ENCODE assay signal across 11 mouse cellular contexts in genomic region chr17:10397336-10397735, GRCm38 (mm10).
A peak's percentile ranks its signal among the peaks of the same experiment; 100 is the strongest.
DNase-seq lines count a peak whose midpoint lies in the region; ATAC-seq and TF ChIP-seq lines count a peak whose summit lies in the region.
"Had no signal": no experiment of that assay in that cellular context is flagged by ENCODE, and none has a peak within 500 bp of the region (broad histone marks: within the 10 kb centered on the region; RNA-seq: fewer than 3 reads in every experiment).

No protein-coding gene starts in this region.

- TF ChIP-seq CTCF in heart, postnatal 0 days (IDR thresholded peaks at IDR 0.05; ENCODE audit: low read depth), result no peak

- peak overlapping the region; percentile 8; the same call in 1 of the 2 replicates for H3K27ac ChIP-seq in forebrain, embryonic 10.5 days
- no peak overlapping the region for H3K27ac ChIP-seq in forebrain, embryonic 12.5 days
- peak overlapping the region; percentile 31 for H3K27ac ChIP-seq in heart, postnatal 0 days (ENCODE audit: low read depth)
- H3K27ac ChIP-seq in hindbrain, embryonic 14.5 days, result peak overlapping the region; percentile 74
- H3K27ac ChIP-seq in midbrain, embryonic 14.5 days (replicated peaks; ENCODE audit: low read depth, low read length), result peak overlapping the region; percentile 37
- H3K27ac ChIP-seq in kidney, embryonic 16.5 days (ENCODE audit: low read length), result no peak overlapping the region
- H3K27ac ChIP-seq: stomach, postnatal 0 days had no signal

- no peak overlapping the region for H3K4me3 ChIP-seq in forebrain, embryonic 10.5 days
- no peak overlapping the region for H3K4me3 ChIP-seq in forebrain, embryonic 12.5 days (replicated peaks)
- no peak overlapping the region for H3K4me3 ChIP-seq in heart, postnatal 0 days (ENCODE audit: low read depth, low read length)
- H3K4me3 ChIP-seq in hindbrain, embryonic 14.5 days (replicated peaks; ENCODE audit: low read length), result no peak overlapping the region
- no peak overlapping the region for H3K4me3 ChIP-seq in midbrain, embryonic 14.5 days (replicated peaks; ENCODE audit: low read depth, low read length)
- no peak overlapping the region for H3K4me3 ChIP-seq in kidney, embryonic 16.5 days (ENCODE audit: low read length)
- H3K4me3 ChIP-seq: lung, embryonic 15.5 days had no signal

- intact Hi-C loops in heart, postnatal 25 days (cut with DNase I), result no loop called here

- H3K4me1 ChIP-seq in forebrain, embryonic 10.5 days, result peaks cover 67% of the 10 kb centered on the region
- H3K4me1 ChIP-seq in forebrain, embryonic 12.5 days, result peaks cover 49% of the 10 kb centered on the region
- H3K4me1 ChIP-seq in heart, postnatal 0 days (ENCODE audit: control insufficient read depth, insufficient read depth), result peaks cover 43% of the 10 kb centered on the region; the same call in 1 of the 2 replicates
- H3K4me1 ChIP-seq in hindbrain, embryonic 14.5 days (replicated peaks; ENCODE audit: control insufficient read depth, insufficient read depth, low read length), result peaks cover 17% of the 10 kb centered on the region
- peaks cover 19% of the 10 kb centered on the region; the same call in 1 of the 2 replicates for H3K4me1 ChIP-seq in midbrain, embryonic 14.5 days (ENCODE audit: control insufficient read depth, insufficient read depth, low read length)
- H3K4me1 ChIP-seq in kidney, embryonic 16.5 days (ENCODE audit: insufficient read depth, low read length), result peaks cover 10% of the 10 kb centered on the region

- 89% methylated on average over 11 of the region's 11 CpGs for WGBS in forebrain, embryonic 10.5 days
- 82% methylated on average over 11 of the region's 11 CpGs for WGBS in forebrain, embryonic 12.5 days
- WGBS in heart, postnatal 0 days, result 34% methylated on average over 11 of the region's 11 CpGs
- 55% methylated on average over 11 of the region's 11 CpGs for WGBS in hindbrain, embryonic 14.5 days
- 76% methylated on average over 11 of the region's 11 CpGs for WGBS in midbrain, embryonic 14.5 days
- 26% methylated on average over 11 of the region's 11 CpGs for WGBS in kidney, embryonic 16.5 days

- no peak for DNase-seq in forebrain, embryonic 10.5 days (ENCODE audit: extremely low spot score, low spot score)
- no peak for DNase-seq in heart, postnatal 0 days (ENCODE audit: low spot score)
- no peak for DNase-seq in heart, postnatal 25 days (ENCODE audit: low spot score)
- DNase-seq in hindbrain, embryonic 14.5 days (ENCODE audit: low spot score), result no peak
- no peak for DNase-seq in midbrain, embryonic 14.5 days
- no peak for DNase-seq in embryo, embryonic 9.5 days (ENCODE audit: extremely low spot score)
- DNase-seq: kidney, postnatal 4 days had no signal

- no peak for ATAC-seq in forebrain, embryonic 12.5 days (ENCODE audit: low FRiP score)
- ATAC-seq in heart, postnatal 0 days (ENCODE audit: insufficient read depth, low read depth), result peak; percentile 17; the same call in 1 of the 2 replicates
- ATAC-seq in hindbrain, embryonic 14.5 days (ENCODE audit: low FRiP score), result no peak
- no peak for ATAC-seq in midbrain, embryonic 14.5 days (ENCODE audit: low FRiP score, low TSS enrichment)
- ATAC-seq in kidney, embryonic 16.5 days (ENCODE audit: low FRiP score, low TSS enrichment), result no peak

- no peaks in the 10 kb centered on the region for H3K36me3 ChIP-seq in forebrain, embryonic 10.5 days (replicated peaks)
- H3K36me3 ChIP-seq in forebrain, embryonic 12.5 days (replicated peaks), result no peaks in the 10 kb centered on the region
- no peaks in the 10 kb centered on the region for H3K36me3 ChIP-seq in heart, postnatal 0 days (replicated peaks; ENCODE audit: control insufficient read depth, insufficient read depth, low read length)
- H3K36me3 ChIP-seq in hindbrain, embryonic 14.5 days (replicated peaks; ENCODE audit: control insufficient read depth, insufficient read depth), result no peaks in the 10 kb centered on the region
- no peaks in the 10 kb centered on the region for H3K36me3 ChIP-seq in midbrain, embryonic 14.5 days (ENCODE audit: control insufficient read depth, insufficient read depth, low read length)
- H3K36me3 ChIP-seq in kidney, embryonic 16.5 days (ENCODE audit: insufficient read depth, low read length), result no peaks in the 10 kb centered on the region
- H3K36me3 ChIP-seq: lung, embryonic 15.5 days had no signal

- H3K27me3 ChIP-seq in forebrain, embryonic 10.5 days (ENCODE audit: poor library complexity, severe bottlenecking), result peaks cover 14% of the 10 kb centered on the region; the same call in 1 of the 2 replicates
- peaks cover 10% of the 10 kb centered on the region; the same call in 1 of the 2 replicates for H3K27me3 ChIP-seq in forebrain, embryonic 12.5 days
- H3K27me3 ChIP-seq in heart, postnatal 0 days (ENCODE audit: control insufficient read depth, insufficient read depth, low read length), result no peaks in the 10 kb centered on the region
- no peaks in the 10 kb centered on the region for H3K27me3 ChIP-seq in hindbrain, embryonic 14.5 days (ENCODE audit: control insufficient read depth, insufficient read depth, low read length)
- H3K27me3 ChIP-seq in midbrain, embryonic 14.5 days (ENCODE audit: control insufficient read depth, insufficient read depth, low read length), result no peaks in the 10 kb centered on the region
- H3K27me3 ChIP-seq in kidney, embryonic 16.5 days (ENCODE audit: insufficient read depth, low read length), result no peaks in the 10 kb centered on the region
- H3K27me3 ChIP-seq: lung, embryonic 15.5 days had no signal

- no peak for TF ChIP-seq EP300 in heart, postnatal 0 days (IDR thresholded peaks at IDR 0.05; ENCODE audit: low read depth)

- no peak overlapping the region for H3K4me2 ChIP-seq in forebrain, embryonic 12.5 days
- no peak overlapping the region for H3K4me2 ChIP-seq in heart, postnatal 0 days (ENCODE audit: low read depth, low read length)
- no peak overlapping the region for H3K4me2 ChIP-seq in hindbrain, embryonic 14.5 days (replicated peaks)
- no peak overlapping the region for H3K4me2 ChIP-seq in midbrain, embryonic 14.5 days (ENCODE audit: low read length)
- no peak overlapping the region for H3K4me2 ChIP-seq in kidney, embryonic 16.5 days (replicated peaks; ENCODE audit: low read depth, low read length)
- H3K4me2 ChIP-seq: lung, embryonic 15.5 days had no signal

- no peak overlapping the region for H3K9ac ChIP-seq in forebrain, embryonic 12.5 days
- H3K9ac ChIP-seq in heart, postnatal 0 days (replicated peaks; ENCODE audit: low read depth, low read length), result no peak overlapping the region
- no peak overlapping the region for H3K9ac ChIP-seq in hindbrain, embryonic 14.5 days
- no peak overlapping the region for H3K9ac ChIP-seq in midbrain, embryonic 14.5 days (replicated peaks; ENCODE audit: low read length)
- H3K9ac ChIP-seq in kidney, embryonic 16.5 days (replicated peaks; ENCODE audit: low read length), result no peak overlapping the region
- H3K9ac ChIP-seq: lung, embryonic 15.5 days had no signal

- H3K9me3 ChIP-seq in forebrain, embryonic 10.5 days, result no peaks in the 10 kb centered on the region
- H3K9me3 ChIP-seq in forebrain, embryonic 12.5 days, result no peaks in the 10 kb centered on the region
- no peaks in the 10 kb centered on the region for H3K9me3 ChIP-seq in heart, postnatal 0 days (replicated peaks; ENCODE audit: control insufficient read depth, low read length)
- no peaks in the 10 kb centered on the region for H3K9me3 ChIP-seq in hindbrain, embryonic 14.5 days (ENCODE audit: control insufficient read depth, low read length)
- H3K9me3 ChIP-seq in midbrain, embryonic 14.5 days (ENCODE audit: control insufficient read depth, low read length), result no peaks in the 10 kb centered on the region
- H3K9me3 ChIP-seq in kidney, embryonic 16.5 days (ENCODE audit: low read length), result no peaks in the 10 kb centered on the region
- H3K9me3 ChIP-seq: lung, embryonic 15.5 days had no signal

Comparison
In these comparisons a context has a peak if more than half of its experiments do, and no peak if none do; other contexts are left out.
1. H3K27ac ChIP-seq: peak in forebrain, embryonic 10.5 days (single experiment), heart, postnatal 0 days (single experiment), hindbrain, embryonic 14.5 days (single experiment) and midbrain, embryonic 14.5 days (single experiment); none in forebrain, embryonic 12.5 days (single experiment) and kidney, embryonic 16.5 days (single experiment).